Mouse (Mus musculus) C2C12 (cell line): ENCODE data around the gene Ofcc1. TPM values are rescaled to one million over a fixed set of nuclear protein-coding genes. Genes with fewer than 3 reads are reported as not detected.

Experiments used
- H3K27me3 ChIP-seq: one replicate; pipeline ENCODE4 v1.6.1; 2011; ENCODE audit not compliant: control insufficient read depth, insufficient read depth, insufficient read length
- H3K36me3 ChIP-seq: one replicate; pipeline ENCODE4 v1.6.1; 2011; ENCODE audit not compliant: control insufficient read depth, insufficient read depth
- H3K4me3 ChIP-seq: one replicate; pipeline ENCODE4 v1.5.1; 2011; ENCODE audit warnings: mild to moderate bottlenecking, control low read depth; ENCODE audit not compliant: poor library complexity, insufficient read depth, severe bottlenecking
- H3K79me2 ChIP-seq: one replicate; pipeline ENCODE4 v1.6.1; 2011; ENCODE audit not compliant: control insufficient read depth, insufficient read depth
- H3K79me3 ChIP-seq: one replicate; pipeline ENCODE4 v1.6.1; 2011; ENCODE audit warnings: low read depth, control low read depth
- H3ac ChIP-seq: one replicate; pipeline ENCODE3; 2011; ENCODE audit warnings: low read depth; ENCODE audit not compliant: control insufficient read depth, insufficient read length
- CEBPB ChIP-seq: IDR thresholded peaks from one replicate; pipeline ENCODE4 v1.6.1; 2011; ENCODE audit warnings: low read depth, mild to moderate bottlenecking, control low read depth, moderate library complexity
- CTCF ChIP-seq: IDR thresholded peaks from one replicate; pipeline ENCODE4 v1.5.1; 2011; ENCODE audit not compliant: control insufficient read depth, insufficient read depth, insufficient read length
- FOSL1 ChIP-seq: IDR thresholded peaks from one replicate; pipeline ENCODE4 v1.8.0; 2011; ENCODE audit warnings: mild to moderate bottlenecking, low read length; ENCODE audit not compliant: poor library complexity, insufficient read depth, severe bottlenecking
- MAX ChIP-seq: IDR thresholded peaks from one replicate; pipeline ENCODE4 v1.6.1; 2011; ENCODE audit warnings: mild to moderate bottlenecking, control low read depth
- MYOD1 ChIP-seq: IDR thresholded peaks from one replicate; pipeline ENCODE4 v1.6.1; 2011; ENCODE audit warnings: low read depth; ENCODE audit not compliant: control insufficient read depth, insufficient read length
- MYOG ChIP-seq: IDR thresholded peaks from one replicate; pipeline ENCODE4 v1.6.1; 2011; ENCODE audit not compliant: control insufficient read depth, insufficient read length; ENCODE audit errors: extremely low read depth
- USF1 ChIP-seq: IDR thresholded peaks from one replicate; pipeline ENCODE4 v1.6.1; 2011; ENCODE audit warnings: low read depth, mild to moderate bottlenecking, control low read depth, moderate library complexity
- polyA plus RNA-seq: library from polyadenylated mRNA; unstranded; fragments of >200 nt; fragmentation: generic; extraction: Trizol; gene quantifications from one replicate; pipeline ENCODE4 v1.2.1, GENCODE M21; 2012; ENCODE audit warnings: missing spikeins

Ofcc1 gene
- polyA plus RNA-seq, 1 experiment, result not detected

DNA sequence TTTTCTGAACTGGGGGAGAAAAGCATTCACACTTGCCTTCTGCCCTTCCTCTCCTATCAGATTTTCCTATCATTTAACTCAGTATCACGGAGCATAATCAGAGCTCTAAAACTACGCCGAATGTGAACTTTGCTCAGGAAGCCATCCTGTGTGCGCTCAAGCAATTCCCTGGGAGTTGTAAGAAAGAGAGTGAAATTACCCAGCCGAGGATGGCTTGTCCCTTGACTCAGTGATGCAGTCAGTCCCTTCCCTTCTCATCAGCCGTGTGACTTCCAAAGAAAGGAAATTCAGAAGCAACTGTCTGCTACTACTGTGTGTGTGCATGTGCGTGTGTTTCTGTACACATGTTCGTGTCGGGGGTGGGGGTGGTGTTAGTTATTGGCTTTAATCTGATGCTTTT lies 93.7 kb downstream of the Ofcc1 start:
- Histone ChIP-seq H3K4me3 (no peak overlapping the region), H3K27me3 (no peaks in the 10 kb centered on the region), H3K79me3 (no peaks in the 10 kb centered on the region), H3ac (no peak overlapping the region), H3K36me3 (no peaks in the 10 kb centered on the region), H3K79me2 (no peaks in the 10 kb centered on the region)
- no peak for TF ChIP-seq MAX
- no peak for TF ChIP-seq USF1
- TF ChIP-seq CEBPB, result no peak
- no peak for TF ChIP-seq MYOD1

DNA sequence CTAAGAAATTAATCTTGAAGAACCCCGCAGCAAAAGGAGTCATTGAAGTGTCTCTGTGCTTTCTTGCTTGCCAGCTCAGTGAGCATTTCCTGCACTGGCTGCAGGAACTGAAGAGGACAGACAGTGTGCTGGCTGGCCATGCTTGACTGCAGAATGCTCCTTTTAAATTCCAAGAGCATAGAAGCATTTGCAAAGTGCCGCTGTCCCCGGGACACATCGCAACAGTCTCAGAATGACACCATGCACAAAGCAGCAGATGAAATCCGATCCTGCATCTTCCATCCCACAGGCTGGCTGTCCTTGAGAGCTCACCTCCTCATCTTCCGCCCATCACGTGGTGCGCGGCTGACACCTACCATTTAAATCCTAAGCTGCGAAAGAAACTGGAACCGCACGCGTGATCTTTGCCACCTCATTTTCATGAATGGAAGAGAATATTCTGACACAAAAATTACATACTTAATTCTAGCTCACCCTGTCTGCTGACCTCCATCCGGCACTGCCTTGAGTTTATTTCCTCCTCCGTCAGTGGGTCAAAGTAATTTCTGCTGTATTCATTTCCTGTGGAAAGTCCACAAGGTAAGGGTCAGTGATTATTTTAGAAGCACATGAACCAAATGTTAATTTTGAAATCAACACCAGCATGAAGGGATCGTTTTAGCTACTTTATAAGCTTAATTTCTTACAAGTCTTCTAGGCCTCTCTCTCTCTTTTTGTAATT lies 98.0 kb downstream of the Ofcc1 start:
- Histone ChIP-seq H3ac (no peak overlapping the region), H3K79me2 (no peaks in the 10 kb centered on the region), H3K36me3 (no peaks in the 10 kb centered on the region), H3K4me3 (no peak overlapping the region), H3K79me3 (no peaks in the 10 kb centered on the region), H3K27me3 (no peaks in the 10 kb centered on the region)
- TF ChIP-seq CEBPB (no peak), MYOD1 (no peak), MYOG (no peak), CTCF (no peak), USF1 (no peak), MAX (no peak)

DNA sequence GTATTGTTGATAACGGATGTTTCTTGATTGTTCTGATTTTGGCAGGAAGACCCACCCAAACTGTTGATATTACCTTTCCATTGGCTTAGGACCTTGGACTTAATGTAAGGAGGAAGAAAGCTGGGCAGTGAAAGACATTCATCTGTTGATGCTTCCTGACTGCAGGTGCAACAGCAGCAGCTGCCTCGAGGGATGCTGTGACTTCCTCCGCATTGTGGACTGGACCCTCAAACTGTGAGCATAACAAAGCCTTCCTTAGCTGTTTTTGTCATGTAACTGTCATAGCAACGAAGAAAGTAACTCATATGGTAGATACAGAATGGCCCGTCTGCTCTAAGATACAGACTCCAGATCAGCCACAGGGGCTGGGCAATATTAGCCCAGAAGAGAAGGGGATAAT lies 102.5 kb downstream of the Ofcc1 start:
- H3K4me3 ChIP-seq, result no peak overlapping the region
- H3K27me3 ChIP-seq, result no peaks in the 10 kb centered on the region
- TF ChIP-seq MAX, result no peak
- H3ac ChIP-seq, result no peak overlapping the region
- H3K36me3 ChIP-seq, result no peaks in the 10 kb centered on the region
- H3K79me2 ChIP-seq, result no peaks in the 10 kb centered on the region
- H3K79me3 ChIP-seq, result no peaks in the 10 kb centered on the region

DNA sequence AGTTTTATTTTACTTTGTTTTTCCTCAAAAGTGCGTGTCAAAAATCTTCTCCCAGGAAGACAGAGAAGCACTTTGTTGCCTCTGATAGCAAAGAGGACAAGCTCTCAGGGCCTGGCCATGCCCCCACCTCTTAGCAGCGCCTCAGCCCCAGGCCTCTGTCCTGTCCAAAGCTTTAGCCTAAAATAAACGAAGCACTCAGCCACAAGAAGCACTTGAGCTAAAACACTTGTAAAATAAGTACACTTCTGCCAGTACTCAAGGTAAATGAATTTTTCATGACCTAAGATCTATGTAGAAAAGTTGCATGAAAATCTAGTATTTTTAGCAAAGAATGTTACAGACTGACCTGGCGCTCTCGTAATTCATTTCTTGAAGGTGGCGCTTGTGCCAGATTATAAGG lies 117.4 kb downstream of the Ofcc1 start:
- no peak overlapping the region for H3K4me3 ChIP-seq
- H3K36me3 ChIP-seq, result no peaks in the 10 kb centered on the region
- no peak overlapping the region for H3ac ChIP-seq
- no peak for TF ChIP-seq MYOG
- TF ChIP-seq CTCF, result no peak
- TF ChIP-seq CEBPB, result no peak
- TF ChIP-seq MAX, result no peak
- no peak for TF ChIP-seq MYOD1
- TF ChIP-seq FOSL1, result no peak
- H3K79me2 ChIP-seq, result no peaks in the 10 kb centered on the region
- H3K79me3 ChIP-seq, result no peaks in the 10 kb centered on the region
- H3K27me3 ChIP-seq, result no peaks in the 10 kb centered on the region

DNA sequence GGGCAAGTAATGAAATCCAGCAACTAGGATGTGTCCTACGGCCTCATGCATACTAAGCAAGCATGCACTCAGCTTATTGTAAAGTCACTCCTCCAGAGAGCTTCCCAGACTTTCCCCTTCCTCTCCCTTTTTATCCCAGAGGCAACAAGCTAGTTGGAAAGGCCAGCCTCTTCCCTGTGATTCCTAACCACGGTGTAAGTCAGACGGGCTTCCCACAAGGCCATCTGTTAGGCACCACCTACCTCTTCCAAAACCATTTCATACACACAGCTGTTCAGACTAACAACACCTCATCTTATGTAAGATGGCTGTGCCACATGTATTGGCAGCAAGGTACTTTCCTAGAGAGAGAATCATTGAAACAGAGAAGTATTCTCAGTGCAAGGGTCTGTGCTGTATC lies 124.9 kb downstream of the Ofcc1 start:
- H3K79me3 ChIP-seq, result no peaks in the 10 kb centered on the region
- no peaks in the 10 kb centered on the region for H3K27me3 ChIP-seq
- H3K79me2 ChIP-seq, result no peaks in the 10 kb centered on the region
- H3K4me3 ChIP-seq, result no peak overlapping the region
- no peak overlapping the region for H3ac ChIP-seq
- TF ChIP-seq MYOG (no peak), CEBPB (no peak), MYOD1 (no peak), MAX (no peak), CTCF (no peak), USF1 (no peak), FOSL1 (no peak)
- H3K36me3 ChIP-seq, result no peaks in the 10 kb centered on the region

DNA sequence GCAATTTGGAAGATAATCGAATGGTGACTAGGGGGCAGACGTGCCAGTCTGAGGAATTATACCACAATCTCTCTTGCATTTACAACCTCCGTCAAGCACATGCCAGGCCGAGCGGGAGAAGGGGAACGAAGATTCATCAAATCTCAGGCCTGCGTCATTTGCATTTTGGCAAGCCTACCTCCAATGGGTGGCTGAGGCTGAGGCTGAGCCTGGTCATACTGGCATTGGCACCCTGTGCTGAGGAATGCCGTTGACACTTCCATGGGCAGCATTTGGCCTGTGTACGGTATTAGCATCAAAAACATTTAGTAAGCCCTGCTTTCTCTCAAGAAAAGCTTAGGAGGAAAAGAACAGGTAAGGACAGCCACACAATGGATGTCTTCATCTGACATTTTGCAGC lies 152.9 kb downstream of the Ofcc1 start:
- TF ChIP-seq USF1 (no peak), MAX (no peak), MYOG (no peak), CTCF (no peak), FOSL1 (no peak), CEBPB (no peak), MYOD1 (no peak)
- Histone ChIP-seq H3K79me3 (no peaks in the 10 kb centered on the region), H3K79me2 (no peaks in the 10 kb centered on the region), H3ac (no peak overlapping the region), H3K36me3 (no peaks in the 10 kb centered on the region), H3K27me3 (no peaks in the 10 kb centered on the region), H3K4me3 (no peak overlapping the region)
